Mouse (Mus musculus): Measurements from ENCODE around the gene Lgals4. TPM values are rescaled to one million over a fixed set of nuclear protein-coding genes. Genes with fewer than 3 reads are reported as not detected.
"Not testable (repeated sequence)": the region's sequence is repeated elsewhere in the genome, so short reads cannot be mapped to it uniquely, and the experiment has no call there.

Lgals4 gene
- polyA plus RNA-seq, 1 experiment from 2014 or later, result 1,462 TPM

DNA sequence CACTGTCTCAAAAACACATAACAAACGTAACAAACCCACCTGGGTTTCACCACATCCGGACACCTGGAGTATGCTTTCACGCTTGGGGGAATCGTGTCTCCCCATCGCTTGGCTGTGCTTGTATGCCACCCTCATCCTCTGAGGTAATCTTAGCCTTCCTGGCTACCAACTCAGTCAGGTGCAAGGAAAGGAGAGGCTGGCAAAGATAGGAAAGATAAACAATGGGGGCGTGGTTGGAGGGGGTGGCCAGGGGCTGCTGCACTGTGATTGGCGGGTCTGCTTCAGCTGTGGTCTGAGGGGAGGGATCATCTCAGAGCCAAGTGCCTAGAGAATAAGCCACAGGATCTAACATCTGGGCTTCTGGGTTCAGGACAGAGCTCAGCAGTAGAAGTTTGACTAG is 46.0 kb downstream of the Lgals4 start:
- 74% methylated on average over 7 of the region's 7 CpGs for WGBS
- no peak for ATAC-seq
- Histone ChIP-seq H3K4me3 (replicated peaks) (no peak overlapping the region), H3K36me3 (no peaks in the 10 kb centered on the region), H3K27me3 (replicated peaks) (no peaks in the 10 kb centered on the region), H3K27ac (no peak overlapping the region), H3K4me2 (replicated peaks) (no peak overlapping the region), H3K4me1 (replicated peaks) (0 out of 2 replicates have a peak, but pooled peaks cover 4% of the 10 kb centered on the region), H3K9me3 (no peaks in the 10 kb centered on the region), H3K9ac (no peak overlapping the region)

GRCm38 (mm10) chr7:28880554-28880953 is 46.9 kb downstream of the Lgals4 start:
- H3K9ac ChIP-seq, result no peak overlapping the region
- 0 out of 2 replicates have a peak, but pooled peaks cover 1% of the 10 kb centered on the region for H3K27me3 ChIP-seq (replicated peaks)
- 81% methylated on average over 10 of the region's 10 CpGs for WGBS
- H3K4me3 ChIP-seq (replicated peaks), result no peak overlapping the region
- H3K9me3 ChIP-seq, result no peaks in the 10 kb centered on the region
- H3K36me3 ChIP-seq, result no peaks in the 10 kb centered on the region
- no peak for ATAC-seq
- no peak overlapping the region for H3K4me2 ChIP-seq (replicated peaks)
- 0 out of 2 replicates have a peak, but pooled peaks cover 4% of the 10 kb centered on the region for H3K4me1 ChIP-seq (replicated peaks)
- no peak overlapping the region for H3K27ac ChIP-seq

DNA sequence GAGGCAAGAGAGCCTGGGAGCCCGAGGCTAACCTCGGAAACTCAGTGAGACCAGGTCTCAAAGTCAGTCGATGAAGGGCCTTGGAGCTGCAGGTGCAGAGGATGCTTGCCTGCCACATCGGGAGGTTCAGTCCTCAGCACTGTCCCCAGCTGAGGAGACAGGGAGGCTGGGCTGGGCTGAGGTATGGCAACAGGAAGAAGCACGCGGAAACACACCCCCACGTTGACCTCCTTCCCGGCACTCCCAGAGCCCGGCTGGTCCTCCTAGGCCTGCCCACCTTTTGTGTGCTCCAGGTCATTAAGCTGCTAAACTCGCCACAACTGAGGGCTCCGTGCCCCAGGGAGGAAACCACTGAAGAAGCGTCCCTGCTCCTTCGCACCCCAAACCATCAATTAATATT is 47.5 kb downstream of the Lgals4 start, which contains the start of gene Capn12:
Gene Capn12, plus strand, starts transcription at position 224 of the 400 bp plus-strand sequence.
- Histone ChIP-seq H3K4me2 (replicated peaks) (no peak within 1 kb of the TSS), H3K36me3 (no peaks in the 10 kb centered on the region), H3K4me3 (replicated peaks) (no peak within 1 kb of the TSS), H3K9me3 (no peaks in the 10 kb centered on the region), H3K27ac (no peak within 1 kb of the TSS), H3K27me3 (replicated peaks) (0 out of 2 replicates have a peak, but pooled peaks cover 2% of the 10 kb centered on the region), H3K4me1 (replicated peaks) (0 out of 2 replicates have a peak, but pooled peaks cover 4% of the 10 kb centered on the region), H3K9ac (no peak within 1 kb of the TSS)
- no peak for ATAC-seq
- 38% methylated on average over 13 of the region's 13 CpGs for WGBS

DNA sequence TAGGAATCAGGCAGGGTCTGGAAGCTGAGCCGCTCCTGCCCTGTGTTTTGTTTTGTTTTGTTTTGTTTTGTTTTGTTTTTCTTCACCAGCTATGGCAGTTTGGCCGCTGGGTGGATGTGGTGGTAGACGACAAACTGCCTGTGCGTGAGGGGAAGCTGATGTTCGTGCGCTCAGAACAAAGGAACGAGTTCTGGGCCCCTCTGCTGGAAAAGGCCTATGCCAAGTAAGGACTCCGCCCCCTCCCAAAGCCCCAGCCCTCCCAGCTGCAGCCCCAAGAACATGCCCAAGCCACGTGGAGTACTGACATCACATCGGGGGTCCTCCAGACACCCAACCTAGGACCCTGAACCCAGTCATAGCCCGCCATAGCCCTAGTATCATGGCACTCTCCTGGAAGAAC is 49.4 kb downstream of the Lgals4 start:
- H3K27me3 ChIP-seq (replicated peaks), result peaks cover 10% of the 10 kb centered on the region
- H3K9ac ChIP-seq, result no peak overlapping the region
- H3K4me2 ChIP-seq (replicated peaks), result no peak overlapping the region
- H3K36me3 ChIP-seq, result no peaks in the 10 kb centered on the region
- H3K4me1 ChIP-seq (replicated peaks), result 0 out of 2 replicates have a peak, but pooled peaks cover 4% of the 10 kb centered on the region
- no peak for ATAC-seq
- WGBS, result 83% methylated on average over 11 of the region's 11 CpGs
- H3K27ac ChIP-seq, result no peak overlapping the region
- no peak overlapping the region for H3K4me3 ChIP-seq (replicated peaks)
- H3K9me3 ChIP-seq, result no peaks in the 10 kb centered on the region

- WGBS, result 87% methylated on average over 4 of the region's 4 CpGs
- not testable (repeated sequence) for H3K4me3 ChIP-seq (replicated peaks); H3K9me3 ChIP-seq; H3K27ac ChIP-seq; H3K4me2 ChIP-seq (replicated peaks); ATAC-seq; H3K36me3 ChIP-seq; H3K9ac ChIP-seq
- Histone ChIP-seq H3K4me1 (replicated peaks) (peaks cover 10% of the 10 kb centered on the region; the same call in 1 of the 2 replicates), H3K27me3 (replicated peaks) (peaks cover 17% of the 10 kb centered on the region)
Measured at GRCm38 (mm10) chr7:28883704-28884103, 50.0 kb downstream of the Lgals4 start.

DNA sequence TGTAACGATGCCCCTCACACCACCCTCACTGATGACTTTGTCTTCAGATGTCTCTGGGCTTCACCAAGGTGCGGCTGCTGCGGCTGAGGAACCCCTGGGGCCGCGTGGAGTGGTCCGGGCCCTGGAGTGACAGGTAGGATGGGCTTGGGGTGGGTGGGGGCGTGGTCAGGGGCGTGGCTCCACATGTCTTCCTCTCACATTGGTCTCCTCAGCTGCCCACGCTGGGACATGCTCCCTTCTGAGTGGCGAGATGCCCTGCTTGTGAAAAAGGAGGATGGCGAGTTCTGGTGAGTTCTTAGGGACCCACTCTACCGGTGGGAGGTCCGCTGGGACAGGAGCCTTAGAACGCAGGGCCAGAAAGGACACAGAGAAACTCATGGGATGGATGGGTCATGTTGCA is 52.8 kb downstream of the Lgals4 start:
- WGBS, result 25% methylated on average over 14 of the region's 14 CpGs
- no peak overlapping the region for H3K4me2 ChIP-seq (replicated peaks)
- ATAC-seq, result no peak
- H3K27me3 ChIP-seq (replicated peaks), result peaks cover 18% of the 10 kb centered on the region
- H3K9me3 ChIP-seq, result no peaks in the 10 kb centered on the region
- H3K36me3 ChIP-seq, result no peaks in the 10 kb centered on the region; the same call in 1 of the 2 replicates
- no peak overlapping the region for H3K27ac ChIP-seq
- no peak overlapping the region for H3K9ac ChIP-seq
- H3K4me1 ChIP-seq (replicated peaks), result peaks cover 11% of the 10 kb centered on the region; the same call in 1 of the 2 replicates
- H3K4me3 ChIP-seq (replicated peaks), result no peak overlapping the region

DNA sequence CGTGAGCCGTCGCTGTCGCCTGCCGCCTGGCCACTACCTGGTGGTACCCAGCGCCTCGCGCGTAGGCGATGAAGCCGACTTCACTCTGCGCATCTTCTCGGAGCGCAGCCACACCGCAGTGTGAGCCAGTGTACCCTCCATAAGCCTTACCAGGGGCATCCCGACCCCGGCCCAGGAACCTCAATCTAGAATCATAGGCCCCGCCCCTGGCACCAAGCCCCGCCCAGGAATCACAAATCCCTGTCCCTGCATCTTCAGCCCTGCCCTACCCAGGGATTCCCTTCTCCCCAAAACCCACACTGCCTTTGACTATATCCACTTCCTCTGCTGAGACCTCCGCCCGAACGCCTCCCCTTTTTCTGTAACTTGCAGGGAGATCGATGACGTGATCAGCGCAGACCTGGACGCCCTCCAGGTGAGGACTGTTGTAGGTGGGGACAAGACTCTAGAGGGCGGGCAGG is 55.1 kb downstream of the Lgals4 start:
- Histone ChIP-seq H3K27me3 (replicated peaks) (peaks cover 18% of the 10 kb centered on the region), H3K4me3 (replicated peaks) (peak overlapping the region; percentile 30), H3K9me3 (no peaks in the 10 kb centered on the region), H3K9ac (0 out of 2 replicates have a peak overlapping the region, but pooled peaks have one; percentile 21), H3K36me3 (peaks cover 15% of the 10 kb centered on the region), H3K4me1 (replicated peaks) (peaks cover 9% of the 10 kb centered on the region; the same call in 1 of the 2 replicates), H3K27ac (no peak overlapping the region), H3K4me2 (replicated peaks) (peak overlapping the region; percentile 70)
- ATAC-seq, result peak; percentile 21
- 1% methylated on average over 27 of the region's 27 CpGs for WGBS

Other genes starting within 250 kb of the Lgals4 start
- 18.9 and 19.5 TPM in 2 replicates for gene Samd4b, start 235.7 kb upstream of the Lgals4 start, polyA plus RNA-seq (2015; fragmentation: Nextera tagmentation; extraction: Ambion mirVana)
- 51.7 and 53.1 TPM in 2 replicates for gene Pak4, start 235.7 kb upstream of the Lgals4 start, polyA plus RNA-seq (2015; fragmentation: Nextera tagmentation; extraction: Ambion mirVana)
- gene Acp7, start 202.5 kb upstream of the Lgals4 start, polyA plus RNA-seq (2015; fragmentation: Nextera tagmentation; extraction: Ambion mirVana), result 0.06 TPM in 1 of 2 replicates, not detected in the other
- gene Fbxo27, start 141.0 kb upstream of the Lgals4 start, polyA plus RNA-seq (2015; fragmentation: Nextera tagmentation; extraction: Ambion mirVana), result 2.9 and 3.1 TPM in 2 replicates
- gene Fbxo17, start 117.0 kb upstream of the Lgals4 start, polyA plus RNA-seq (2015; fragmentation: Nextera tagmentation; extraction: Ambion mirVana), result 6.6 and 6.7 TPM in 2 replicates
- gene Mrps12, start 92.0 kb upstream of the Lgals4 start, polyA plus RNA-seq (2015; fragmentation: Nextera tagmentation; extraction: Ambion mirVana), result 136 and 143 TPM in 2 replicates
- gene Sars2, start 91.9 kb upstream of the Lgals4 start, polyA plus RNA-seq (2015; fragmentation: Nextera tagmentation; extraction: Ambion mirVana), result 22.6 and 25.1 TPM in 2 replicates
- gene Ccer2, start 77.7 kb upstream of the Lgals4 start, polyA plus RNA-seq (2015; fragmentation: Nextera tagmentation; extraction: Ambion mirVana), result not detected in 2 replicates
- 54.9 and 60.3 TPM in 2 replicates for gene Sirt2, start 67.1 kb upstream of the Lgals4 start, polyA plus RNA-seq (2015; fragmentation: Nextera tagmentation; extraction: Ambion mirVana)
- gene Nfkbib, start 66.3 kb upstream of the Lgals4 start, polyA plus RNA-seq (2015; fragmentation: Nextera tagmentation; extraction: Ambion mirVana), result 40.2 and 43.7 TPM in 2 replicates
- gene Rinl, start 44.9 kb upstream of the Lgals4 start, polyA plus RNA-seq (2015; fragmentation: Nextera tagmentation; extraction: Ambion mirVana), result 4.5 and 5.6 TPM in 2 replicates
- 210 and 237 TPM in 2 replicates for gene Hnrnpl, start 25.3 kb upstream of the Lgals4 start, polyA plus RNA-seq (2015; fragmentation: Nextera tagmentation; extraction: Ambion mirVana)
- 234 and 260 TPM in 2 replicates for gene Ech1, start 8.6 kb upstream of the Lgals4 start, polyA plus RNA-seq (2015; fragmentation: Nextera tagmentation; extraction: Ambion mirVana)
- 0.98 and 1.4 TPM in 2 replicates for gene Lgals7, start 30.0 kb downstream of the Lgals4 start, polyA plus RNA-seq (2015; fragmentation: Nextera tagmentation; extraction: Ambion mirVana)
- 0.30 TPM in 2 replicates for gene Capn12, start 47.6 kb downstream of the Lgals4 start, polyA plus RNA-seq (2015; fragmentation: Nextera tagmentation; extraction: Ambion mirVana)
- gene Actn4, start 128.5 kb downstream of the Lgals4 start, polyA plus RNA-seq (2015; fragmentation: Nextera tagmentation; extraction: Ambion mirVana), result 340 and 361 TPM in 2 replicates
- gene Eif3k, start 148.0 kb downstream of the Lgals4 start, polyA plus RNA-seq (2015; fragmentation: Nextera tagmentation; extraction: Ambion mirVana), result 359 and 375 TPM in 2 replicates
- 6.3 and 7.7 TPM in 2 replicates for gene Map4k1, start 148.2 kb downstream of the Lgals4 start, polyA plus RNA-seq (2015; fragmentation: Nextera tagmentation; extraction: Ambion mirVana)

Data from intestine, embryonic 15.5 days (tissue).